Mouse (Mus musculus) heart, embryonic 11.5 days (tissue): ENCODE data around the gene Jag1. TPM values are rescaled to one million over a fixed set of nuclear protein-coding genes. Genes with fewer than 3 reads are reported as not detected.
A peak's percentile ranks its signal among the peaks of the same experiment; 100 is the strongest.

Source experiments
- ATAC-seq: fragments of 200-750 bp; cut with Nextera tagmentation; replicated peaks from 2 replicates; pipeline ENCODE4 v1.8.0; 2017; ENCODE audit warnings: moderate library complexity; ENCODE audit not compliant: insufficient number of reproducible peaks, low FRiP score, low TSS enrichment
- H3K27ac ChIP-seq: fragments of 300-500 bp; sonication (generic); 2 replicates; pipeline ENCODE4 v1.5.1; 2014; ENCODE audit warnings: mild to moderate bottlenecking, low read depth, low read length
- H3K27me3 ChIP-seq: fragments of 300-500 bp; sonication (generic); 2 replicates; pipeline ENCODE4 v1.6.1; 2014; ENCODE audit warnings: mild to moderate bottlenecking, low read length, mixed read lengths; ENCODE audit not compliant: control insufficient read depth, insufficient read depth
- H3K36me3 ChIP-seq: fragments of 300-500 bp; sonication (generic); 2 replicates; pipeline ENCODE4 v1.6.1; 2014; ENCODE audit warnings: mild to moderate bottlenecking, low read length, moderate library complexity, mixed read lengths; ENCODE audit not compliant: control insufficient read depth, insufficient read depth
- H3K4me1 ChIP-seq: fragments of 300-500 bp; sonication (generic); 2 replicates; pipeline ENCODE4 v1.6.1; 2014; ENCODE audit warnings: low read length; ENCODE audit not compliant: control insufficient read depth, insufficient read depth
- H3K4me2 ChIP-seq: fragments of 300-500 bp; sonication (generic); 2 replicates; pipeline ENCODE4 v1.6.1; 2014; ENCODE audit warnings: mild to moderate bottlenecking, moderate library complexity
- H3K4me3 ChIP-seq: fragments of 300-500 bp; sonication (generic); 2 replicates; pipeline ENCODE4 v1.5.1; 2014; ENCODE audit warnings: low read depth, low read length
- H3K9ac ChIP-seq: fragments of 300-500 bp; sonication (generic); 2 replicates; pipeline ENCODE4 v1.6.1; 2014; ENCODE audit warnings: mild to moderate bottlenecking, low read depth, low read length, moderate library complexity
- H3K9me3 ChIP-seq: fragments of 300-500 bp; sonication (generic); replicated peaks from 2 replicates; pipeline ENCODE4 v1.6.1; 2016; ENCODE audit warnings: low read length; ENCODE audit not compliant: control insufficient read depth
- WGBS: fragments of 180-500 bp; shearing (Covaris S2); extraction: QIAGEN DNeasy Blood & Tissue Kit; methylation state at CpG from one replicate; pipeline ENCODE4 v1.1.7; 2014; ENCODE audit not compliant: insufficient replicate concordance; 5-methylcytosine and 5-hydroxymethylcytosine counted together
- polyA plus RNA-seq: library from polyadenylated mRNA; unstranded; fragments of >200 nt; fragmentation: Nextera tagmentation; extraction: Ambion mirVana; gene quantifications from 2 replicates; pipeline ENCODE4 v1.2.1, GENCODE M21; 2014

Jag1 gene
- polyA plus RNA-seq, 1 experiment from 2014 or later, result 17.2 TPM

- H3K27ac ChIP-seq, result no peak overlapping the region
- no peaks in the 10 kb centered on the region for H3K4me1 ChIP-seq
- no peak overlapping the region for H3K4me2 ChIP-seq
- H3K27me3 ChIP-seq, result no peaks in the 10 kb centered on the region
- ATAC-seq, result no peak
- H3K9ac ChIP-seq, result no peak overlapping the region
- no peaks in the 10 kb centered on the region for H3K36me3 ChIP-seq
- peaks cover 4% of the 10 kb centered on the region; the same call in 1 of the 2 replicates for H3K9me3 ChIP-seq
- 68% methylated on average over 1 of the region's 1 CpGs for WGBS
- no peak overlapping the region for H3K4me3 ChIP-seq
These were observed 8.4 kb upstream of the Jag1 start for GRCm38 (mm10) chr2:137124861-137125260.

GRCm38 (mm10) chr2:137117321-137117690, 862 bp upstream of the Jag1 start:
- H3K27me3 ChIP-seq, result no peaks in the 10 kb centered on the region
- H3K4me3 ChIP-seq, result peak overlapping the region; percentile 81
- H3K9me3 ChIP-seq, result no peaks in the 10 kb centered on the region
- peaks cover 7% of the 10 kb centered on the region for H3K4me1 ChIP-seq
- ATAC-seq, result peak; percentile 56
- no peaks in the 10 kb centered on the region for H3K36me3 ChIP-seq
- WGBS, result under 1% methylated on average over 33 of the region's 33 CpGs
- H3K4me2 ChIP-seq, result peak overlapping the region; percentile 90
- peak overlapping the region; percentile 83 for H3K9ac ChIP-seq
- H3K27ac ChIP-seq, result peak overlapping the region; percentile 98

- H3K4me1 ChIP-seq, result peaks cover 12% of the 10 kb centered on the region
- H3K9ac ChIP-seq, result peak overlapping the region; percentile 83
- H3K27me3 ChIP-seq, result no peaks in the 10 kb centered on the region
- WGBS, result under 1% methylated on average over 58 of the region's 61 CpGs
- H3K36me3 ChIP-seq, result no peaks in the 10 kb centered on the region
- H3K9me3 ChIP-seq, result no peaks in the 10 kb centered on the region
- ATAC-seq, result peak; percentile 75
- H3K27ac ChIP-seq, result peak overlapping the region; percentile 98
- H3K4me3 ChIP-seq, result peak overlapping the region; percentile 81
- H3K4me2 ChIP-seq, result peak overlapping the region; percentile 90
These were observed 354 bp upstream of the Jag1 start for GRCm38 (mm10) chr2:137116675-137117320.

- WGBS, result under 1% methylated on average over 40 of the region's 40 CpGs
- no peaks in the 10 kb centered on the region for H3K9me3 ChIP-seq
- H3K27ac ChIP-seq, result peak overlapping the region; percentile 98
- peaks cover 24% of the 10 kb centered on the region for H3K4me1 ChIP-seq
- H3K4me3 ChIP-seq, result peak overlapping the region; percentile 81
- no peaks in the 10 kb centered on the region for H3K36me3 ChIP-seq
- H3K27me3 ChIP-seq, result no peaks in the 10 kb centered on the region
- peak overlapping the region; percentile 90 for H3K4me2 ChIP-seq
- no peak for ATAC-seq
- peak overlapping the region; percentile 83 for H3K9ac ChIP-seq
These were observed 1.0 kb downstream of the Jag1 start for GRCm38 (mm10) chr2:137115241-137116024.

- Histone ChIP-seq H3K9me3 (no peaks in the 10 kb centered on the region), H3K36me3 (no peaks in the 10 kb centered on the region), H3K27me3 (no peaks in the 10 kb centered on the region), H3K9ac (peak overlapping the region; percentile 83), H3K4me1 (peaks cover 33% of the 10 kb centered on the region), H3K4me2 (peak overlapping the region; percentile 90), H3K27ac (peak overlapping the region; percentile 98), H3K4me3 (peak overlapping the region; percentile 81)
- peak; percentile 41 for ATAC-seq
- under 1% methylated on average over 48 of the region's 51 CpGs for WGBS
These were observed 2.0 kb downstream of the Jag1 start for GRCm38 (mm10) chr2:137114248-137115096.

GRCm38 (mm10) chr2:137113288-137114061, 3.0 kb downstream of the Jag1 start:
- H3K36me3 ChIP-seq, result no peaks in the 10 kb centered on the region
- H3K9me3 ChIP-seq, result no peaks in the 10 kb centered on the region
- peak overlapping the region; percentile 83 for H3K9ac ChIP-seq
- H3K4me3 ChIP-seq, result peak overlapping the region; percentile 81
- WGBS, result 8% methylated on average over 12 of the region's 12 CpGs
- no peaks in the 10 kb centered on the region for H3K27me3 ChIP-seq
- H3K4me2 ChIP-seq, result peak overlapping the region; percentile 90
- peak overlapping the region; percentile 98 for H3K27ac ChIP-seq
- ATAC-seq, result no peak
- peaks cover 43% of the 10 kb centered on the region for H3K4me1 ChIP-seq

- Histone ChIP-seq H3K4me2 (no peak overlapping the region; the same call in 1 of the 2 replicates), H3K4me3 (no peak overlapping the region), H3K27ac (0 out of 2 replicates have a peak overlapping the region, but pooled peaks have one; percentile 8), H3K36me3 (0 out of 2 replicates have a peak, but pooled peaks cover 2% of the 10 kb centered on the region), H3K4me1 (peaks cover 57% of the 10 kb centered on the region), H3K9ac (no peak overlapping the region), H3K9me3 (no peaks in the 10 kb centered on the region), H3K27me3 (no peaks in the 10 kb centered on the region)
- 55% methylated on average over 4 of the region's 4 CpGs for WGBS
- no peak for ATAC-seq
These were observed 6.1 kb downstream of the Jag1 start for GRCm38 (mm10) chr2:137110214-137110898.
